Mouse (Mus musculus): ENCODE data around the gene Rnf145. TPM values are rescaled to one million over a fixed set of nuclear protein-coding genes. Genes with fewer than 3 reads are reported as not detected.

Gene Rnf145
- polyA plus RNA-seq, 1 experiment from 2014 or later: 89.5 TPM

GRCm38 (mm10) chr11:44485089-44485736 is 33.6 kb upstream of the Rnf145 start:
- Histone ChIP-seq H3K4me1 (replicated peaks; ENCODE audit: control insufficient read depth, insufficient read depth, low read length) (no peaks in the 10 kb centered on the region), H3K4me3 (replicated peaks; ENCODE audit: low read length) (no peak overlapping the region), H3K9ac (replicated peaks; ENCODE audit: low read depth, low read length) (no peak overlapping the region), H3K36me3 (ENCODE audit: control insufficient read depth, insufficient read depth) (no peaks in the 10 kb centered on the region), H3K4me2 (ENCODE audit: low read length) (no peak overlapping the region), H3K27ac (ENCODE audit: low read length) (no peak overlapping the region), H3K27me3 (replicated peaks; ENCODE audit: control insufficient read depth, insufficient read depth, low read length) (no peaks in the 10 kb centered on the region), H3K9me3 (ENCODE audit: control insufficient read depth, low read length) (no peaks in the 10 kb centered on the region)
- 91% methylated on average over 7 of the region's 7 CpGs for WGBS
- no peak for ATAC-seq

DNA sequence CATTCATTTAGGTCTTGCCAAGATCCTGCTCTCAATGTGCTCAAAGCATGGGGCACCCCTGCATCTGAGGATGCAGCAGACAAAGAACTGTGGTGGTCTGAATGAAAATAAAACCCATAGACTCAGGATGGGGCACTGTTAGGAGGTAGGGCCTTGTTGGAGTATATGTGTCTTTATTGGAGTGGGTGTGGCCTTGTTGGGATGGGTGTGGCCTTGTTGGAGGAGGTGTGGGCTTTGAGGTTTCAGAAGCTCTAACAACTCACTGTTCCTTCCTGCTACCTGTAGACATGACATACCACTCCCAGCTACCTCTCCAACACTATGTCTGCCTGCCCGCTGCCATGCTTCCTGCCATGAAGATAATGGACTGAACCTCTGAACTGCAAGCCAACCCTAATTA is 29.6 kb upstream of the Rnf145 start:
- H3K9ac ChIP-seq (replicated peaks; ENCODE audit: low read depth, low read length): no peak overlapping the region
- no peaks in the 10 kb centered on the region for H3K36me3 ChIP-seq (ENCODE audit: control insufficient read depth, insufficient read depth)
- H3K27me3 ChIP-seq (replicated peaks; ENCODE audit: control insufficient read depth, insufficient read depth, low read length): no peaks in the 10 kb centered on the region
- ATAC-seq: no peak
- 95% methylated on average over 1 of the region's 1 CpGs for WGBS
- H3K9me3 ChIP-seq (ENCODE audit: control insufficient read depth, low read length): no peaks in the 10 kb centered on the region
- H3K4me3 ChIP-seq (replicated peaks; ENCODE audit: low read length): no peak overlapping the region
- H3K4me1 ChIP-seq (replicated peaks; ENCODE audit: control insufficient read depth, insufficient read depth, low read length): no peaks in the 10 kb centered on the region
- no peak overlapping the region for H3K4me2 ChIP-seq (ENCODE audit: low read length)
- no peak overlapping the region for H3K27ac ChIP-seq (ENCODE audit: low read length)

- H3K36me3 ChIP-seq (ENCODE audit: control insufficient read depth, insufficient read depth): no peaks in the 10 kb centered on the region
- 0 out of 2 replicates have a peak, but pooled peaks cover 2% of the 10 kb centered on the region for H3K4me1 ChIP-seq (replicated peaks; ENCODE audit: control insufficient read depth, insufficient read depth, low read length)
- no peak overlapping the region for H3K4me2 ChIP-seq (ENCODE audit: low read length)
- ATAC-seq: no peak
- no peaks in the 10 kb centered on the region for H3K27me3 ChIP-seq (replicated peaks; ENCODE audit: control insufficient read depth, insufficient read depth, low read length)
- 85% methylated on average over 5 of the region's 5 CpGs for WGBS
- no peak overlapping the region for H3K9ac ChIP-seq (replicated peaks; ENCODE audit: low read depth, low read length)
- H3K4me3 ChIP-seq (replicated peaks; ENCODE audit: low read length): no peak overlapping the region
- H3K9me3 ChIP-seq (ENCODE audit: control insufficient read depth, low read length): no peaks in the 10 kb centered on the region
- H3K27ac ChIP-seq (ENCODE audit: low read length): no peak overlapping the region
Observed at GRCm38 (mm10) chr11:44494643-44495323, 24.0 kb upstream of the Rnf145 start.

GRCm38 (mm10) chr11:44496217-44496616 is 22.5 kb upstream of the Rnf145 start:
- Histone ChIP-seq H3K9ac (replicated peaks; ENCODE audit: low read depth, low read length) (no peak overlapping the region), H3K9me3 (ENCODE audit: control insufficient read depth, low read length) (no peaks in the 10 kb centered on the region), H3K4me1 (replicated peaks; ENCODE audit: control insufficient read depth, insufficient read depth, low read length) (0 out of 2 replicates have a peak, but pooled peaks cover 2% of the 10 kb centered on the region), H3K36me3 (ENCODE audit: control insufficient read depth, insufficient read depth) (no peaks in the 10 kb centered on the region), H3K4me3 (replicated peaks; ENCODE audit: low read length) (no peak overlapping the region), H3K27ac (ENCODE audit: low read length) (no peak overlapping the region), H3K27me3 (replicated peaks; ENCODE audit: control insufficient read depth, insufficient read depth, low read length) (no peaks in the 10 kb centered on the region), H3K4me2 (ENCODE audit: low read length) (no peak overlapping the region)
- WGBS: 45% methylated on average over 3 of the region's 3 CpGs
- ATAC-seq: no peak

DNA sequence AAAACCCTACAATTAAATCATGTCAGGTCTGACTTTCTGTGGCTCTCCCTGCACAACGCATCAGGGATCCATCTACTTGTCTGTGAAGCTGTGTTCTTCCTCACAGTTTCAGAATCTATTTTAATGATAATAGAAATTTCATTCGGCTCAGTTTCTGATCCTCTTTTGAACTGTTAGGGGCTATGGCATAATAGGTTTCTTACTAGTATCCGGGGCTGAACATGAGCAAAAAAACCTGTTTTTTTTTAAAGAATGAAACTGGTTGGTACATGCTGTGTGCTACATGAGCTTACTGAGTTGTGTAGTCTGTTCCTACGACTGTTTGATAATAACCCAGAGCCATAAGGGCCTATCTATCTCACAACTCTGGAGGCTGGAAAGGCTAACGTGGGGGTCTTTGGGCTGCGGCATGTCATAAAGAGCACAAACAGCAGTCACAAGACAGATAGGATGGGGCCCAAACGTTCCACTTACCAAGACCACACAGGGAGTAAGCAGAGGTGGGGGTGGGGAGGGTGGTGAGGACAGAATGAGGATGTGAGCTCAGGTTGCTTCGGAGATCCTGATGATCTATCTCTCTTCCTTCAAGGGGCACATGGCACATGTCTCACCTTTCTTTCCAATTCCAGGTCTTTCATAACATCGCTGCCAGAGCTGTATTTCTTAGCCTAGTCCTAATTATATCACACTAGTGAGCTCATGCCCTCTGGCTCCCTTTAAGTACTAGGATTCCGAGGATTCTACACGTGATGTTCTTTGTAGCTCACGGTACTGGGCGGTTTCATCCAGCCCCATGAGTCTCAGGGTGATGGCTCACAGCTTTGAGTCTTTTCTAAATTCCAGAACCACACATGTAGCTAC is 20.1 kb upstream of the Rnf145 start:
- H3K27ac ChIP-seq (ENCODE audit: low read length): no peak overlapping the region
- 77% methylated on average over 13 of the region's 13 CpGs for WGBS
- no peak overlapping the region for H3K4me3 ChIP-seq (replicated peaks; ENCODE audit: low read length)
- H3K27me3 ChIP-seq (replicated peaks; ENCODE audit: control insufficient read depth, insufficient read depth, low read length): no peaks in the 10 kb centered on the region
- H3K9me3 ChIP-seq (ENCODE audit: control insufficient read depth, low read length): no peaks in the 10 kb centered on the region
- no peak overlapping the region for H3K9ac ChIP-seq (replicated peaks; ENCODE audit: low read depth, low read length)
- no peak for ATAC-seq
- H3K36me3 ChIP-seq (ENCODE audit: control insufficient read depth, insufficient read depth): no peaks in the 10 kb centered on the region
- H3K4me1 ChIP-seq (replicated peaks; ENCODE audit: control insufficient read depth, insufficient read depth, low read length): 0 out of 2 replicates have a peak, but pooled peaks cover 2% of the 10 kb centered on the region
- no peak overlapping the region for H3K4me2 ChIP-seq (ENCODE audit: low read length)

DNA sequence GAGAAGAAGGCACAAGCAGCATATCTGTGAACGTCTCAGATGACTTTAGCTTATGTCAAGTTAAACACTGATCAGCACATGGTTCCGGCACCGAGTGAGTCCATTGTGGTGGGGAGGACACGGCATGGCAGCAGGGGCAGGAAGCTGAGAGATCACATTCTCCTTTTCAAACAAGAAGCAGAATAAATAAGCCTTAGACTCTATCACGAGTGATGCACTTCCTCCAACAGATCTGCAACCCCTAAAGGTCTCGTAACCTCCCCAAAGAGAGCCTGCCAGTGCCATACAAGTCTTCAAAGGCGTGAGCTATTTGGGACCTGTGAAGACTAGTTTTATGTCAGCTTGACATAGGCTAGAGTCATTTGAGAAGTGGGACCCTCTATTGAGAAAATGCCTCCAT is 17.8 kb upstream of the Rnf145 start:
- Histone ChIP-seq H3K27me3 (replicated peaks; ENCODE audit: control insufficient read depth, insufficient read depth, low read length) (no peaks in the 10 kb centered on the region), H3K4me2 (ENCODE audit: low read length) (no peak overlapping the region), H3K36me3 (ENCODE audit: control insufficient read depth, insufficient read depth) (no peaks in the 10 kb centered on the region), H3K9me3 (ENCODE audit: control insufficient read depth, low read length) (no peaks in the 10 kb centered on the region), H3K4me3 (replicated peaks; ENCODE audit: low read length) (no peak overlapping the region), H3K4me1 (replicated peaks; ENCODE audit: control insufficient read depth, insufficient read depth, low read length) (0 out of 2 replicates have a peak, but pooled peaks cover 2% of the 10 kb centered on the region), H3K9ac (replicated peaks; ENCODE audit: low read depth, low read length) (no peak overlapping the region), H3K27ac (ENCODE audit: low read length) (no peak overlapping the region)
- 80% methylated on average over 7 of the region's 7 CpGs for WGBS
- ATAC-seq: no peak

- no peaks in the 10 kb centered on the region for H3K36me3 ChIP-seq (ENCODE audit: control insufficient read depth, insufficient read depth)
- 91% methylated on average over 2 of the region's 2 CpGs for WGBS
Observed at GRCm38 (mm10) chr11:44501477-44501876, 17.3 kb upstream of the Rnf145 start.

DNA sequence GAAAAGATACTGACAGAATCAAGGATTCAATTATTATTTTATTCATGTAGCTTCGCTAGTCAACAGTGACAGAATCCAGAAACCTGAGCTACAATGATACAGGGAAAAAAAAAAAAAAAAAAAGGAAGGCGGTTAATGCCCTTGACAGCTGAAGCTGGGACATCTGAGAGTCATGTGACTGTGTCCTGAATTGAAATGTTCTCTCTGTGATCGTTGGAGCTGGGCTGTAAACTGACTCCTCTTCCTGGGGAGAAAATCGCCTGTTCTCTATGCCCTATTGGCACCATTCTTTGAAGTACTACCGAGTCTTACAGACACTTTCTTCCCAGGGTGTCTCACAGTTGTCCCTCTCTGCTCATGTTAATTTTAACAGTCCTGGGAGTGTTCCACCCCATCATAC is 15.8 kb upstream of the Rnf145 start:
- Histone ChIP-seq H3K27ac (ENCODE audit: low read length) (no peak overlapping the region), H3K4me3 (replicated peaks; ENCODE audit: low read length) (no peak overlapping the region), H3K9ac (replicated peaks; ENCODE audit: low read depth, low read length) (no peak overlapping the region), H3K4me2 (ENCODE audit: low read length) (no peak overlapping the region), H3K4me1 (replicated peaks; ENCODE audit: control insufficient read depth, insufficient read depth, low read length) (no peaks in the 10 kb centered on the region), H3K36me3 (ENCODE audit: control insufficient read depth, insufficient read depth) (no peaks in the 10 kb centered on the region), H3K9me3 (ENCODE audit: control insufficient read depth, low read length) (no peaks in the 10 kb centered on the region), H3K27me3 (replicated peaks; ENCODE audit: control insufficient read depth, insufficient read depth, low read length) (no peaks in the 10 kb centered on the region)
- 55% methylated on average over 5 of the region's 5 CpGs for WGBS
- ATAC-seq: no peak

More at GRCm38 (mm10) chr11:44501477-44501876, 17.3 kb upstream of the Rnf145 start:
- no peak overlapping the region for H3K4me3 ChIP-seq (replicated peaks; ENCODE audit: low read length)
- no peak overlapping the region for H3K4me2 ChIP-seq (ENCODE audit: low read length)
- H3K9ac ChIP-seq (replicated peaks; ENCODE audit: low read depth, low read length): no peak overlapping the region
- no peak overlapping the region for H3K27ac ChIP-seq (ENCODE audit: low read length)
- H3K4me1 ChIP-seq (replicated peaks; ENCODE audit: control insufficient read depth, insufficient read depth, low read length): no peaks in the 10 kb centered on the region
- ATAC-seq: no peak
- no peaks in the 10 kb centered on the region for H3K9me3 ChIP-seq (ENCODE audit: control insufficient read depth, low read length)
- H3K27me3 ChIP-seq (replicated peaks; ENCODE audit: control insufficient read depth, insufficient read depth, low read length): no peaks in the 10 kb centered on the region

DNA sequence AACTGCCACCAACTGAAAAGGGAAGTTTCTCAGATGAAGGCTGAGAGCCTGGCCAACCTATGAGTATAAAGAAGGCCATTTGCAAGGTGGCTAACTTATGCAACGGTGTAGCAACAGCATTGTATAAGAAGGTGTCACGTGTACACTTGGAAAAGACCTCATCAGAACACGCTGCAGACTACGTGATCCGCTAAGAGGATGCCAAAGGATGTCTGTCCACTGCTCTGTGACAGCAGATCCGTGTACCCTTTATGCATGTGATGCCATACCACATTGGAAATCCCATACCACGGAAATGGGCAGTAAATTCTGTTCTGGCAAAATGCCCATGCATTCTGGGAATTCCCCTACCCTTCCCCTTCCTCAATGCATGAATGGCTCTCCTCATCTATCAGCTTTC is 14.6 kb upstream of the Rnf145 start:
- ATAC-seq: no peak
- Histone ChIP-seq H3K9me3 (ENCODE audit: control insufficient read depth, low read length) (no peaks in the 10 kb centered on the region), H3K9ac (replicated peaks; ENCODE audit: low read depth, low read length) (no peak overlapping the region), H3K4me3 (replicated peaks; ENCODE audit: low read length) (no peak overlapping the region), H3K27me3 (replicated peaks; ENCODE audit: control insufficient read depth, insufficient read depth, low read length) (no peaks in the 10 kb centered on the region), H3K27ac (ENCODE audit: low read length) (no peak overlapping the region), H3K4me1 (replicated peaks; ENCODE audit: control insufficient read depth, insufficient read depth, low read length) (no peaks in the 10 kb centered on the region), H3K4me2 (ENCODE audit: low read length) (no peak overlapping the region), H3K36me3 (ENCODE audit: control insufficient read depth, insufficient read depth) (no peaks in the 10 kb centered on the region)
- WGBS: 92% methylated on average over 7 of the region's 7 CpGs
